Mouse (Mus musculus) kidney, embryonic 15.5 days (tissue): ENCODE measurements around the gene Rapgef2. TPM values are rescaled to one million over a fixed set of nuclear protein-coding genes. Genes with fewer than 3 reads are reported as not detected.
A peak's percentile ranks its signal among the peaks of the same experiment; 100 is the strongest.

Experiments used
- ATAC-seq: fragments of 200-750 bp; cut with Nextera tagmentation; replicated peaks from 2 replicates; pipeline ENCODE4 v1.8.0; 2017; ENCODE audit warnings: moderate TSS enrichment; ENCODE audit not compliant: low FRiP score
- H3K27ac ChIP-seq: fragments of 300-500 bp; sonication (generic); 2 replicates; pipeline ENCODE4 v1.5.1; 2015; ENCODE audit warnings: mild to moderate bottlenecking, inconsistent platforms
- H3K27me3 ChIP-seq: fragments of 300-500 bp; sonication (generic); 2 replicates; pipeline ENCODE4 v1.6.1; 2015; ENCODE audit warnings: inconsistent platforms
- H3K36me3 ChIP-seq: fragments of 300-500 bp; sonication (generic); 2 replicates; pipeline ENCODE4 v1.6.1; 2015; ENCODE audit warnings: inconsistent platforms
- H3K4me1 ChIP-seq: fragments of 300-500 bp; sonication (generic); 2 replicates; pipeline ENCODE4 v1.6.1; 2015; ENCODE audit warnings: inconsistent platforms
- H3K4me2 ChIP-seq: fragments of 300-500 bp; sonication (generic); 2 replicates; pipeline ENCODE4 v1.6.1; 2015; ENCODE audit warnings: moderate library complexity, mild to moderate bottlenecking, inconsistent platforms
- H3K4me3 ChIP-seq: fragments of 300-500 bp; sonication (generic); replicated peaks from 2 replicates; pipeline ENCODE4 v1.5.1; 2015; ENCODE audit warnings: mild to moderate bottlenecking, inconsistent platforms
- H3K9ac ChIP-seq: fragments of 300-500 bp; sonication (generic); 2 replicates; pipeline ENCODE4 v1.6.1; 2015; ENCODE audit warnings: mild to moderate bottlenecking, inconsistent platforms
- H3K9me3 ChIP-seq: fragments of 300-500 bp; sonication (generic); replicated peaks from 2 replicates; pipeline ENCODE4 v1.6.1; 2016; ENCODE audit warnings: inconsistent platforms
- WGBS: fragments of 180-500 bp; shearing (Covaris S2); methylation state at CpG from one replicate; pipeline ENCODE4 v1.1.7; 2015; ENCODE audit warnings: mixed read lengths; 5-methylcytosine and 5-hydroxymethylcytosine counted together
- polyA plus RNA-seq: library from polyadenylated mRNA; unstranded; fragments of >200 nt; fragmentation: Nextera tagmentation; extraction: Ambion mirVana; gene quantifications from 2 replicates; pipeline ENCODE4 v1.2.1, GENCODE M21; 2015

The Rapgef2 gene
- polyA plus RNA-seq, 1 experiment from 2014 or later, result 5.4 TPM

DNA sequence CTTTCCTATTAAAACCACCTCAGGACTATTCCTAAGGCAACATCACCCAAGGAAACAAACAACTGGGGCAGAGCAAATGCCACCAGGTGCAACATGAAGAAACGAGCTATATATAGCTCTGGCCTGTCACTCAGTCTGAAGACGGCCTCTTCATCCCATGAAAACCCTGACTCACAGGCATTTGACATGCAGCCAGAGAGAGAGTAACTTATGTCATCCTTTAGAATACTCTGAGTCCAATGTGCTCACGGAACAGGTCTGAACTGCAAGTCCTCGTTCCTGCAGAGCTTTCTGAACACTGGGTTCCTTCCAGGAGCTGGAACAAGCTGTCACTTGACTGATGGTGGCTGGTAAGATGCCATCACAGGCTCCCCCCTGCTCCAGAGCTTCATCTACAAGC is 93.3 kb downstream of the Rapgef2 start:
- Histone ChIP-seq H3K4me1 (0 out of 2 replicates have a peak, but pooled peaks cover 9% of the 10 kb centered on the region), H3K4me2 (no peak overlapping the region), H3K4me3 (no peak overlapping the region), H3K9ac (no peak overlapping the region), H3K27ac (no peak overlapping the region), H3K27me3 (no peaks in the 10 kb centered on the region), H3K36me3 (peaks cover 5% of the 10 kb centered on the region; the same call in 1 of the 2 replicates), H3K9me3 (no peaks in the 10 kb centered on the region)
- ATAC-seq, result no peak
- WGBS, result 64% methylated on average over 4 of the region's 4 CpGs

- Histone ChIP-seq H3K27me3 (no peaks in the 10 kb centered on the region), H3K4me3 (no peak overlapping the region), H3K4me1 (0 out of 2 replicates have a peak, but pooled peaks cover 9% of the 10 kb centered on the region), H3K9me3 (no peaks in the 10 kb centered on the region), H3K4me2 (no peak overlapping the region), H3K27ac (no peak overlapping the region), H3K36me3 (peaks cover 5% of the 10 kb centered on the region; the same call in 1 of the 2 replicates), H3K9ac (no peak overlapping the region)
- ATAC-seq, result no peak
- 59% methylated on average over 9 of the region's 9 CpGs for WGBS
Measured at GRCm38 (mm10) chr3:79191981-79192380, 94.3 kb downstream of the Rapgef2 start.

DNA sequence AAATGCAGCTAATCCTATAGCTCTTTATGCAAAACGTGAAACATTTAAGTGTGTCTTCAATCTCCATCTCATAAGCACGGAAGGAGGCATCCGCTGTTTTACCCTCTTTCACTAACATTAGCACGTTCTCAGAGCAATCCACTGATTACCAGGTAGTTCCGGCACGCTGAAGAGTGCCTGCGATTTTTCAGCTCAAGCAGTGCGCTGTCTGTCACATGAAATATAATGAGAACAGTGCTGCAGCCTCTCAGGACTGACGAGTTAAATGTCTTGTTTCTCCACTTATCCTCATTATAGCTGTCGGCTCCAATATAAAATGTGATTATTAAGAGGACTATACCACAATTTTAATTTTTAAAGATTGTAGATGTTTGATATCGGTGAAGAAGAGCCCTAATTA is 94.8 kb downstream of the Rapgef2 start:
- Histone ChIP-seq H3K27me3 (no peaks in the 10 kb centered on the region), H3K4me2 (no peak overlapping the region), H3K4me1 (0 out of 2 replicates have a peak, but pooled peaks cover 9% of the 10 kb centered on the region), H3K27ac (no peak overlapping the region), H3K36me3 (peaks cover 5% of the 10 kb centered on the region; the same call in 1 of the 2 replicates), H3K9ac (no peak overlapping the region), H3K4me3 (no peak overlapping the region), H3K9me3 (no peaks in the 10 kb centered on the region)
- WGBS, result 87% methylated on average over 11 of the region's 11 CpGs
- no peak for ATAC-seq

GRCm38 (mm10) chr3:79190377-79190776 is 95.9 kb downstream of the Rapgef2 start:
- 92% methylated on average over 3 of the region's 3 CpGs for WGBS
- H3K9me3 ChIP-seq, result no peaks in the 10 kb centered on the region
- no peaks in the 10 kb centered on the region for H3K27me3 ChIP-seq
- H3K9ac ChIP-seq, result no peak overlapping the region
- H3K27ac ChIP-seq, result no peak overlapping the region
- no peak overlapping the region for H3K4me3 ChIP-seq
- 0 out of 2 replicates have a peak, but pooled peaks cover 9% of the 10 kb centered on the region for H3K4me1 ChIP-seq
- H3K4me2 ChIP-seq, result no peak overlapping the region
- ATAC-seq, result no peak
- H3K36me3 ChIP-seq, result peaks cover 5% of the 10 kb centered on the region; the same call in 1 of the 2 replicates

GRCm38 (mm10) chr3:79187912-79188311 is 98.4 kb downstream of the Rapgef2 start:
- Histone ChIP-seq H3K4me2 (no peak overlapping the region), H3K9ac (no peak overlapping the region), H3K27me3 (no peaks in the 10 kb centered on the region), H3K9me3 (no peaks in the 10 kb centered on the region), H3K4me1 (no peaks in the 10 kb centered on the region), H3K4me3 (no peak overlapping the region), H3K27ac (no peak overlapping the region), H3K36me3 (no peaks in the 10 kb centered on the region)
- ATAC-seq, result no peak
- 91% methylated on average over 1 of the region's 1 CpGs for WGBS

GRCm38 (mm10) chr3:79182290-79182689 is 104.0 kb downstream of the Rapgef2 start:
- Histone ChIP-seq H3K36me3 (no peaks in the 10 kb centered on the region), H3K9me3 (no peaks in the 10 kb centered on the region), H3K4me3 (no peak overlapping the region), H3K27ac (peak overlapping the region; percentile 84), H3K9ac (no peak overlapping the region), H3K4me1 (peaks cover 42% of the 10 kb centered on the region), H3K4me2 (no peak overlapping the region), H3K27me3 (no peaks in the 10 kb centered on the region)
- no peak for ATAC-seq
- WGBS, result 52% methylated on average over 3 of the region's 3 CpGs

DNA sequence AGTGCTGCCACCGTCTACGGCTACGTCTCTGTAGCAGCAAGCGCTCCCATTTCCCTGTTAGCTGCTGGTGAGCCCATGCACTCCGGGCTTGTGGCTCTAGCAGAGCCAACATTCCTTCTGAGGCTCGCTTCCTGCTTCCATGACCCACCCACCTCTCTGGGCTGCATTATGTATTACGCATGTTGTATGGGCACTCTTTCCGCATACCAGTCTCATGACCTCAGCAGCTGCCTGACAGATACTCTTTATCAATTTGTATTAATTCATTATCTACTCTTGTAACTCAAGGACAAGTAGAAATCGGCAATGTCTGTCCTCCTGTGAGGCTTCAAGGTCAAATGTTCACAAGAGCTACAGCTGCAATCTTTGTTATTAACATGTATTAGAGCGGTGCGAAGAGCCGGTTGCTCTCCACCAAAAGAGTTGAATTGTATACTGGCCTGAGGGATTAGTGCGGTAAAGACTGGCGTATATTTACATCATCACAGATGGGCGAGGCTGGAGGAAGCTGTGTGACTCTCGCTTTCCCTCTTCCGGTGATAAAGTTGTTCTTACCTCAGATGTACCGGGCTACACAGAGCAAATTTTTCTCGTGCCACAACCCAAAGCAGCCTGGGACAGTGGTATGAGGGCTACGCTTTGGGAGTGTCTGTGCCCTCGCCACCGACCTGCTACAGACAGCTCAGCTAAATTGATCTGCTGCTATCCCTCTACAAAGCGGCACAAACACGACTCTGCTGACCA is 104.9 kb downstream of the Rapgef2 start:
- H3K9ac ChIP-seq, result 0 out of 2 replicates have a peak overlapping the region, but pooled peaks have one; percentile 10
- no peak overlapping the region for H3K4me3 ChIP-seq
- H3K36me3 ChIP-seq, result no peaks in the 10 kb centered on the region
- H3K4me1 ChIP-seq, result peaks cover 47% of the 10 kb centered on the region
- no peaks in the 10 kb centered on the region for H3K9me3 ChIP-seq
- peak overlapping the region; percentile 27 for H3K4me2 ChIP-seq
- H3K27ac ChIP-seq, result peak overlapping the region; percentile 84
- WGBS, result 56% methylated on average over 24 of the region's 24 CpGs
- H3K27me3 ChIP-seq, result no peaks in the 10 kb centered on the region
- peak; percentile 85 for ATAC-seq

- H3K4me2 ChIP-seq, result no peak overlapping the region
- H3K9ac ChIP-seq, result no peak overlapping the region
- no peaks in the 10 kb centered on the region for H3K36me3 ChIP-seq
- H3K4me3 ChIP-seq, result no peak overlapping the region
- WGBS, result 37% methylated on average over 8 of the region's 8 CpGs
- H3K27ac ChIP-seq, result peak overlapping the region; percentile 33; the same call in 1 of the 2 replicates
- peaks cover 47% of the 10 kb centered on the region for H3K4me1 ChIP-seq
- 0 out of 2 replicates have a peak, but pooled peaks have one; percentile 52 for ATAC-seq
- no peaks in the 10 kb centered on the region for H3K9me3 ChIP-seq
- H3K27me3 ChIP-seq, result no peaks in the 10 kb centered on the region
Measured at GRCm38 (mm10) chr3:79180086-79180485, 106.2 kb downstream of the Rapgef2 start.

GRCm38 (mm10) chr3:79179499-79180053 is 106.7 kb downstream of the Rapgef2 start:
- H3K9ac ChIP-seq, result no peak overlapping the region
- 95% methylated on average over 2 of the region's 2 CpGs for WGBS
- ATAC-seq, result no peak; the same call in 1 of the 2 replicates
- peaks cover 47% of the 10 kb centered on the region for H3K4me1 ChIP-seq
- H3K27me3 ChIP-seq, result no peaks in the 10 kb centered on the region
- no peak overlapping the region for H3K4me2 ChIP-seq
- H3K4me3 ChIP-seq, result no peak overlapping the region
- H3K36me3 ChIP-seq, result no peaks in the 10 kb centered on the region
- no peaks in the 10 kb centered on the region for H3K9me3 ChIP-seq
- H3K27ac ChIP-seq, result no peak overlapping the region

- Histone ChIP-seq H3K9ac (no peak overlapping the region), H3K27me3 (no peaks in the 10 kb centered on the region), H3K9me3 (no peaks in the 10 kb centered on the region), H3K4me1 (peaks cover 47% of the 10 kb centered on the region), H3K4me3 (no peak overlapping the region), H3K36me3 (no peaks in the 10 kb centered on the region), H3K27ac (no peak overlapping the region), H3K4me2 (no peak overlapping the region)
- 63% methylated on average over 3 of the region's 3 CpGs for WGBS
- no peak for ATAC-seq
Measured at GRCm38 (mm10) chr3:79178708-79179107, 107.6 kb downstream of the Rapgef2 start.

GRCm38 (mm10) chr3:79178070-79178469 is 108.2 kb downstream of the Rapgef2 start:
- no peaks in the 10 kb centered on the region for H3K27me3 ChIP-seq
- no peak overlapping the region for H3K9ac ChIP-seq
- peaks cover 47% of the 10 kb centered on the region for H3K4me1 ChIP-seq
- H3K4me2 ChIP-seq, result no peak overlapping the region
- no peak overlapping the region for H3K4me3 ChIP-seq
- H3K27ac ChIP-seq, result no peak overlapping the region
- H3K36me3 ChIP-seq, result no peaks in the 10 kb centered on the region
- 64% methylated on average over 6 of the region's 6 CpGs for WGBS
- no peak for ATAC-seq
- no peaks in the 10 kb centered on the region for H3K9me3 ChIP-seq

DNA sequence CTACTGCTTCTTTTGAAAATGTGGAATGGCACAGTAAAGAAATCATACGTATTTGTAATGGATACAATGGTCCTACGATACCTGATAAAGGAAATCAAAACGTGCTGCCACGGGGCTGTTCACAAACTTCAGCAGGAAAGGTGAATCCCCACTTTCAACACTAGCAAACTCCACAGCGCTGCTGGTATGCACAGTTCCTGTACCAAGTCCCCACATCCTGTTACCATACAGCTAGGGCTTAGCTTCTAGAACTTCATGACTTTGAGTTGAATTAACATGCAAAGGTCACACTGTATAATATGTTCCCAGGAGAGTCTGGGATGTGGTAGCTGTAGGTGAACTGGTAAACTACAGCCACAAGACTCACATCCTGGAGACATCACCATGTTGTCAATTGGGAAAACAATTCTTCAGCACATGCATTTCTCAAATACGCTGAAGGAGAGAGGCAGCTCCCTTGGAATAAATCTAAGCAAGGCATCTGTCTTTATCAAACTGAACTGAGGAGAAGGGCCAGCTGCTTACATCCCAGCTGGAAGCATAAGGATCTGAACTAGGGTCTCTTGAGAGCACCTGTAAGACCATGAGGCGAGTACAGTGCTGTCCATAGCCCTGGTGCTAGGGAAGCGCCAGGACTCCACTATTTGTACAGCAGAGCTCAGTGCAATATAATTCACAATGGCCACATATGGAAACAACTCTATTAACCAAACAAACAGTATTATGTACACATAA is 109.0 kb downstream of the Rapgef2 start:
- Histone ChIP-seq H3K36me3 (peaks cover 4% of the 10 kb centered on the region; the same call in 1 of the 2 replicates), H3K27ac (no peak overlapping the region), H3K9me3 (no peaks in the 10 kb centered on the region), H3K9ac (no peak overlapping the region), H3K4me2 (no peak overlapping the region), H3K27me3 (no peaks in the 10 kb centered on the region), H3K4me3 (no peak overlapping the region), H3K4me1 (peaks cover 47% of the 10 kb centered on the region)
- no peak for ATAC-seq
- 80% methylated on average over 8 of the region's 8 CpGs for WGBS
